Mouse (Mus musculus) heart, postnatal 36 days (tissue): ENCODE data around the gene Grm7. TPM values are rescaled to one million over a fixed set of nuclear protein-coding genes. Genes with fewer than 3 reads are reported as not detected.
A peak's percentile ranks its signal among the peaks of the same experiment; 100 is the strongest.

Experiments
- DNase-seq, 2 experiments: peaks; one replicate each; pipeline ENCODE4 v3.0.0; 2021 to 2022
- intact Hi-C: fragments of 180-260 bp; cut with DNase I; formaldehyde crosslinking; loops from one replicate; pipeline ENCODE4 v1.15.1; 2025
- total RNA-seq, 2 experiments: library from RNA; stranded (reverse); gene quantifications; 2 replicates each; pipeline ENCODE4 v1.2.3; 2021

Grm7 gene
- total RNA-seq, 2 experiments from 2014 or later = 0.11 TPM; not detected in 1

DNA sequence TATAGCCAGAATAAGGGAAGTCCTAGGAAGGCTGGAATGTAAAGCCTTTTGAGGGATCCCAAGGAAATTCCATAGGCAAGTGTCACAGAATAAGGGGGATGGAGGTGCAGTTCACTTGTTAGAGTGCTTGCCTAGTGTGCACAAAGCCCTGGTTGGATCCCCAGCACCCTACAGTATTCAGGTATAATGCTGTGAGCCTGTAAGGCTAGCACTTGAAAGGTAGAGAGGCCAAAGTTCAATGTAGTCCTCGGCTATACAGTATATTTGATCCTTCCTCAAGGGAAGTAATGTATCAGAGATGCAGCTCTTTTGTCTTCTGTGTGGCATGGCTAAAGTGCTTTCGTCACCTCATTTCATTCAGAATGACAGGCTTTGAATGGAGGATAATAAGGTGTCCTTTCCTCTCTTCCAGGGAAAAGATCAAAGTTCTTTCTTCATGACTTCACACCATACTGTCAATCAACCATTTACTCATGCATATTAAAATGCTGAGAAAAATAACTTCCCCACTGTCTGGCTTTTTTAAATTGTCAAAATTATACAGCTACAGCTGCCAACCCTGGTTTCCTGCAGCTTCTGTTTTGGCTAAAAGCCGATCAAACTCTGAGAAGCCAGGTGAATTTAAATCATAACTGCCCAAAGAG lies 658.7 kb downstream of the Grm7 start:
- DNase-seq = no peak
- intact Hi-C loops = no loop called here

DNA sequence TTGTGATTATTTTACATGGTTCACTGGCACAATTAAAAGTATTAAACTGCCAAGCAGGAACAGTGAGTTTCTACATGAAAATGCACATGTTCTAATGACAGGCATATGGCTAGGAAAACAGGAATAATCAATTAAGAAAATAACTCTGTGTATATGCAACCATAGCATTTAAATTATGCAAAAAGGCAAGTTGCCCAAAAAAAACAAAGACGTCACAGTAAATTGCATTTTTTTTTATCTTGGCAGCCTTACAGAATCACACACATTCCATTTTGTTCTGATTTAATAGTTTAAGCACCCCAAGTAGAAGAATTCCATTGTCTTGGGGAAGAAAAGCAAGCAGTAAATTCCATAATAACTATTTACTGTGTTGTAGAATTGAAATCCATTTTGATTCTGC lies 716.3 kb downstream of the Grm7 start:
- intact Hi-C loops = no loop called here
- DNase-seq = no peak

DNA sequence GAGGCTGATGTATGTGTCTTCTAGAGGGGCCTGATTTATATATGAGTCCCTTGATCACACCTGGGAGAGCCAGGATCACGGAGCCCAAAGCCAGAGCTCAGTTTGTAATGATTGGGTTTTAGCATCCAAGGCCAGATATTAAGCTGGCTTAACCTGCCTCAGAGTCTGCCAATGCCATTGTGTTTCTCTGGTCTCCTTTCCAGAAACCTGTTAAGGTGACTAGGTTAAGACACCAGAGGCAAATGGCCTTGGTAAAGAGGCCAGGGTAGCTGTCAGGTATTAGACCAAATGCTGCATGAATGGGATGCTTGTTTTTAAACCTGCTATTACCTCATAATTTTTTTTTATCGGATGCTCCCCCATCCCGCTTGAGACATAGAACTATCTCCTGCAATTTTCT lies 722.7 kb downstream of the Grm7 start:
- intact Hi-C loops = no loop called here
- DNase-seq = no peak

DNA sequence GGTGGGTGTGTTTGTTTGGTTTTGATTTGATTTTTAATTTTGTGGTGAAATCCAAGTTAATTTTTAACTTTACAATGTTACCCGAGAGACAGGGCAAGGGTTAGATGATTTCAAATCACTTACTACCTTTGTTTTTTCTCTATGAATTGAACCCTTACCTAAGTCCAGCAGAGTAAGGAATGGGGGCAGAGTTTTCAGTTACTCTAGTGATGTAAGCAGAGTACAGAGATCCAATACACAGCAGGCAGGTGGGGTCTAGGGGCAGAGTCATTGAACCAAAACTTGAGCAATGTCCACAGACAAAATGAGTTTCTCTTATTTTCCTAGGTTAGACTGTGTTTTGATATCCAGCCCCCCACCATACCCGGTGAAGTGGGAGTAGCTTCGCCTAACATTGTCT lies 723.2 kb downstream of the Grm7 start:
- intact Hi-C loops = no loop called here
- DNase-seq = no peak

DNA sequence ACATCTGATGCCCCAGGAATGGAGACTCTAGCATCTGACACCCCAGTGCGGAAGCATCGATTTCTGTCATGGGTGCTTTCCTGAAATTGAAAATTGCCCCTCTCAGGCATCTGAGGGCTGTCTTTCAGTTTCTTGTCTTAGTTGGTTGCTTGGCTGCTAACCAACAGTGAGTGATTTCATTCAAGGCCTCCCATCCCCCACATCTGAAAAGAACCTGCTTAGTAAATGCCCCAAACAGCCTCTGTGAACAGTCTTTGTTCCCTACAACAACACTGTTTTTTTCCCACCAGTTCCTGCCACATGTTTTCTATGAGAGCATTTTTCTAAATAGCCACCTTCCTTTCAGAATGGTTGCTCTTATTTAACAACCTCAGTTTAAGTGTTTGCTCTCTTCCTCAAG lies 723.6 kb downstream of the Grm7 start:
- no peak for DNase-seq

DNA sequence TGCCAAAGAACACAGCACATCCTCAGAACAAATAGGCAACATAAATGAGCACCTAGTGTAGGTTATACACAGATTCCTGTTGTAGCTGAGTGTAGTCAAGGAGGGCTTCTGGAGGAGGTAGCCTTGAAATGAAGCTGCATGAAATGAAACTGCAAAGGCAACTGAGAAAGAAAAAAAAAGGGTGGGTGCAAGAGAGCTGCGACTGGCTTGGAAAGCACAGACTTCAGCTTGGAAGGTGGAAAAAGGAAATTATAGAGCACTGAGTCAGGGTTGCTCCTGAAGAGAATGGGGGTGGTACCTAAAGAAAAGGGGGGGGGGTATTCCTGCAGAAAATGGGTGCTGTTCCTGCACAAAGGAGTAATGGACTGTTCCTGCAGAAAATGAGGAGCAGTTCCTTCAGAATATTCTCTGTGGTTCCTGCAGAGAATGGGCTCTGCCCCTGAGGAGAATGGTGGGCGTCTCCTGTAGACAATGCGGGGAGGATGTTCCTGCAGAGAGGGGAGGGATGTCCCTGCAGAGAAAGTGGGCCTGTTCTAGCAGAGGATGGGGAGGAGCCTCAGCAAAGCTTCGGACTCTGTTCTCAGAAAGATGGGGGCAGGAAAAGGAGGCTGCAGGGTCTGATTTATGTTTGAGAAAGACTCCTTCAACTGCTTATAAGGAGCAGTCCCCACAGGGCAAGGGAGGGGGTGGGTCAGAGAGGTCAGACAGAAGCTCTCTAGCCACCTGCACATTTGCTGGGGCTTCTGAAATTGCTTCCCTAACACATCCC lies 726.4 kb downstream of the Grm7 start:
- DNase-seq = no peak
- intact Hi-C loops = no loop called here

More for the DNA sequence above, 723.6 kb downstream of the Grm7 start:
- intact Hi-C loops = no loop called here

DNA sequence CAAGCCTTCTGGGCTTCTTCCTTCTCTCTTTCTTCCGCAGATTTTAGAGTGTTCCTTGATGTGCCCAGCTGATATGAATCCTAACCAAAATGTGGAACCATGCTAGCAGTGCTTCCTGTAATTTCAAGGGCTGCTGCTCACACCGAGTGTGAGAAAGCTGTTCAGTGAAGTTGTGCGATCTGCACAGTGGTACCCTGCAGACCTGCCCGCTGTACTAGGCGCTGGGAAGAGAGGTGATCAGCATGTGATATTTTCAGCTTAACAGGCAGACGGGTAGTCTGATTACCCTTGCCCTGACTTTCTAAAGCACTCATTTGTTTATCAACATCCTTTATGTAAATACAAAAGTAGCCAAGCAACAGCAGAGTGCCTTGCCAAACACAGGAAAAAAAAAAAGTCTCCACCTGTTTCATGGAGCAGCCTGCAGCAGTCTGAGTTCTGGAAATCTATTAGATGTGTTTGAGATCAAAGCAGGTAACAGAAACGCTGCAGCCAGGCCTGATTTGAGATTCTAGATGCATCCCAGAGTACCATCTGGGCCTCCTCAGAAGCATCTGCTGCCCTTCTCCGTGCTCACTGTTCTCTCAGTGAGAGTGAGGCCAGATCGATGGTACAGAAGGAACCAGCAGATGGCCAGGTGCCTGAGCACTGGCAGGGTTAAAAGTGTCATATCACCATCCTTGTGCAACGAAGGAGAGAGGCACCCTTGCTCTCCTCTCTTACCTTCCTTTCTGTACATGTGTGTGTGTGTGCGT lies 727.4 kb downstream of the Grm7 start:
- DNase-seq = no peak
- intact Hi-C loops = no loop called here

DNA sequence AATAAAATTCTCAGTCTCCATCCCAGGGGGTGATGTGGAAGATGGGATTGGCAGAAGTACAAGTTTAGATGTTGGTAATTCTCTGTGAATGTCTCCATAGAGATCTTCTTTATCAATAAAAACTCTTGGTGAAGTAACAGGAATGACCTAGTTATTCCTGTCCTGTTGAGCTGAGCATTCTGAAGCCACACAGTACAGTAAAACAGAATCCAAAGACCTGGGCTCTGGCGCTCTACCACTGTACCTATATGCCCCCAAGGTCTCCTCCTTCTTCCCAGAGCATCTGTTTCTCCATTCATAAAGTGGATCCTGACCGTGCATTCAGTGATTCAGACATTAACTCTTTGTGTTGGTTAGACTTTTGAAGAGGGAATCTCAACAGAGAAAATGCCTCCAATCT lies 735.3 kb downstream of the Grm7 start:
- DNase-seq = no peak
- intact Hi-C loops = no loop called here

DNA sequence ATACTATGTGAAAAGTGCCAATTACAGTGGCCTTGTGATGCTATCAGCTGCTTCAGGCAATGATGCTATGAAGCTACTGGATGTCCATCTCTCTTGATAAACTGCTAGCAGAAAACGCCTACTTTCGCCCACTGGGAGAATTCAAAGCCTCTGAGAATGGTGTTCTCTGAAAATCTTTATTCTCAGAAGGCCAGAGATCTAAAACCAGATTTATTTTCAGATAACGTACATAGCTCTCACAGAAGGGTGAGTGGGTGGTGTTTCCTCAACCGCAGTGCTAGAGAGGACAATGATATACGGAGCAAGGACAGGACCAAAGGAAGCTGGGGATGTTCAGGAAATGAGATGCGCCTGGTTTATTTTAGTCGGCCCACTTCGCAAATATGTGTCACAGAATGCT lies 763.4 kb downstream of the Grm7 start:
- intact Hi-C loops = no loop called here

DNA sequence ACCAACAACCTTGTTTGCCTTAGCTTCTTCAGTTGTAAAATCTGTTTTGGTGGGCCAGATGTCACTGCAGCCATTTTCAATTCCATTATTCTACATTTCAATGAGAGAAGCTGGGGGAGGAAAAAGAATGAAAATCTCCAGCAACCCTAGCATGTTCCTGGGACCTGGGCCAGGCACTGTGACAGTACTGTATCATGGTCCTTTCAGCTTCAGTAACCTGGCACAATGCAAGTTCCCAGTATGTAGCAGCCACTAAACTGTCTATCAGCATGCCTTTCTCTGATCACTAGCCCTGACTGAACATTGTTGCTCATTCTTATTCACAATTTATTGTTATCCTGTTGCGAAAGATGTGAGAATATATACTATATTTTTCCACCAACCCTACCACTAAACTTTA lies 779.4 kb downstream of the Grm7 start:
- intact Hi-C loops = no loop called here
- no peak for DNase-seq

More for the DNA sequence above, 763.4 kb downstream of the Grm7 start:
- no peak for DNase-seq

DNA sequence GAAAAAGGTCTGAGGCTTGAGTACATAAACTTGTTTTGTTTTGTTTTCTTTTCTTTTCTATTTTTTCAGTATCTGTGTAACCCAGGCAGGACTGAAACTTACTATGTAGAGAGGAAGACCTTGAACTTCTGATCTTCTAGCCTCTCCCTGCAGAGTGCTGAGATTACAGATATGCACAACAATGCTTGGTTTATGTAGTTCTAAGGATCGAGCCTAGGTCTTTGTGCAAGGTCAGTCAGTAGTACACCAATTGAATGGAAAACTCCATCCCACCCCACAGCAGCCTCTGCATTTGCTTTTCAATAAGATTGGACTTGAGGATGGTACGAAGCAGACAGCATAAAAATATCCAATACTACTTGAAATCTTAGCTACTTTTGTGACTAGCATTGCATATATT lies 800.8 kb downstream of the Grm7 start:
- DNase-seq = no peak
- intact Hi-C loops = no loop called here

DNA sequence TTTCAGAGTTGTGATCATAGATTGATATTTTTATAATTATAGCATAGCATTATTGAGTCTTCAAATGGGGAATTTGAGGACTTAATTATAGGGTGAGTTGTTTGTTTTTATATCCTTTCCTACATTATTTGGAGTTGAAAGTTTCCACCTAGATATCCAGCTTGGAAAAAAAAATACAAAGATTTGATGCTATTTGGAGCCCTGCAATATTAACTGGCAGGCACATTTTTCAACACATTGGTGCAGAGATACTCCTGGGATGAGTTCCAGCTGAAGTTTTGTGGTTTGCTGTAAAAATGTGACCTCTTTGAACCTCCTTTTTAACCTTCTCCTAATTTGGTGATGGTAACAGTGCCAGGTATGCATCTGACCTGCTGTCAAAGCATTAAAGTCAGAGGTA lies 802.5 kb downstream of the Grm7 start:
- intact Hi-C loops = no loop called here
- DNase-seq = no peak

DNA sequence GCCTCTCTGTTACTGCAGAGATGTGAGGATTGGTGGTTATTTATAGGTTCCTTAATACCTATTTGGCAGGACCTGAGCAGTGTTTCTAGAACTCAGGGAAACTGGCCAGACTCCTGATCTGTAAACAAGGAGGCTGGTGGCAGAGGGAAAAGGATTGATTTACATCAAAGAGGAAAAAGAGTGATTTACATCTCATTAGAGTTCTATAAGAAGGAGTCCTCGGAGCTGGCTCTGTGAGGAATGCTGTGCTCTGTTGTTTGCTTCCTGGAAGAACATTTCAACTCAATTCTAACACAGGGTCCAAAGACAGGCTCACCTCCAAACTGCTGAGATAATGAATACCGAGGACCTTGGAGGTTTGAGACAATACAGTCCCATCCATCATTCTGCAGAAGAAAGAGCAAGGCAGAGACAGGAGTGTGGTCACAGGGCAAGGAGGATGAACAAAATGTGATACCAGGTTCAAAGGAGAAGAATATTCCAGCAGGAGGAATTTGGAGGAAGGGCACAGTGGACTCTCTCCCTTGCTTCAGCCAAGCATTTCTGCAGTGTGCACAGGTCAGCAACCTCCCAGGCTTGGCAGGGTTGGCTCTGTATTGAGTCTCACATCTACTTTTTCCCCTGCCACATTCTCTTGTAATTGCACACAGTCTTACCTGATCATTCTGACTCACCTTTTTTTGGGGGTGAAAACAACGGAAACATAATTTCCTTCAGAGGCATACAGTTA lies 803.8 kb downstream of the Grm7 start:
- DNase-seq = peak in 1 of 2 experiments; percentile 2
- intact Hi-C loops = no loop called here

DNA sequence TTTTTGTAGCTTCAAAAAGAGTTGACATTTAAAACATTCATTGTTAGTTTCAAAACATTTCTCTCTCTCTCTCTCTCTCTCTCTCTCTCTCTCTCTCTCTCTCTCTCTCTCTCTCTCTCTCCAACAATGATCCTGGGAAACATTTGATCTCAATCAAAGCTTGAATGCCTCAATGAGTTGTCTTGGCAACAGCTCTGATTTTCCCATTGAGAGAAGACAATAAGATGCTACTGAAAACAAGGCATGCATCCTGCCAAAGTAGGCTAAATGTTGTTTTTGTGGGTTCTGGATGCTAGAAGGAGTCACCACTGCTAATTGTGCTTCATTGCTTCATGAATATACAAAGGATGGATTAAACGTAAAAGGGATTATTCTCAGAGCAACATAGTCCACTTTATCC lies 836.5 kb downstream of the Grm7 start:
- intact Hi-C loops = no loop called here
- no peak for DNase-seq

DNA sequence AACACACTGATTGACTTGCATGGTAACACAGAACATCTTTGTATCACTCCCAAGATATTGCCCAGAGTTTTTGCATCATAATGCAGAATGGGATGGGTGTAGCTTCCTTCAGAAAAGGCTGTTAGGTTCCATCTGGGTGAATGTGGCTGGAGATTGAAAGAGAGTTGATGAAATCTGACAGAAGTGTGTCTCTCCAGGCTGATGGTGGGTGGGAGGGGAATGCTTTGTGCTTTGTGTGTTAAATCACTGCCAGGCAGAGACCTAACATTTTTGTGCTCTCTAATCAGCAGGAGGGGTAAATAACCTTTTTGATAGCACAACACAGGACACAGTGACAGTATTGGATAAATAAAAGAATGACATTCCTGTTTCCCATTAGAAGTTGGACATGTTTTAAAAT lies 840.7 kb downstream of the Grm7 start:
- intact Hi-C loops = no loop called here
- no peak for DNase-seq

DNA sequence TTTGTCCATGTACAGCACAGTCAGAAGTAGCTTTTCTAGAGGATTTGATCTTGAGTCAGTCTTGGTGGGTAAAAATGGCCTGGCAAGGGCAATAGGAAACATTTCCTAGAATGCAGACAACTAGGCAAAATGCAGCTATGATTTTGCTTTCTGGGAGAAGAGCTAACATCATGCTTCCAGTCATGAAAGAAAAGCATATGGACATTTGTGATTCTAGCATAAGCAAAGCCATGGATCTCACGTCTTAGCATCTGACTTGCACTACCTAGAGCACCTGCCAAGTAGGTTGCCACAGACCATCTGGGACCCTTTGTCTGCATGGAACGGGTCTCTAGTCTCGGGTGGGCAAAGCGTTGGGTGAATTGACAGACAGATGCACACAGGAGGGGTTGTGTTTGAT lies 842.2 kb downstream of the Grm7 start:
- no peak for DNase-seq
- intact Hi-C loops = no loop called here

DNA sequence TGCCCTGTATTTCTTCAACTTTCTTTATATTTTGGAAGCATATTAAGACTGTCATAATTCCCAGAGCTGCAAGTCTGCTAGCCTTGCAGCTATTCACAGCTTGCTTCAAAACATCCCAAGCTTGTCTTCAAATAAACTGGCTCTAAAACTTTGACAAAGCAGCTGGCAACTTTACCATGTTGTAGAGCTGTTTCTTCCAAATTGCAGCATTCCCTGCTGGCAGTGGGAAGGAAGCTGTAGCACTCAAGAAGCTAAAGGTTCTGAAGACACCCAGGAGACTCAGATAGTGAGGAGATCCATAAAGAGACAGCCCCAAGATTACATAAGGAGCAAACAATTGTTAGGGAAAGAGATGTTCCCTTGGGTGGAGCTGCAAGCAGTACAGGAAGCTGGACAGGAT lies 846.8 kb downstream of the Grm7 start:
- intact Hi-C loops = no loop called here

DNA sequence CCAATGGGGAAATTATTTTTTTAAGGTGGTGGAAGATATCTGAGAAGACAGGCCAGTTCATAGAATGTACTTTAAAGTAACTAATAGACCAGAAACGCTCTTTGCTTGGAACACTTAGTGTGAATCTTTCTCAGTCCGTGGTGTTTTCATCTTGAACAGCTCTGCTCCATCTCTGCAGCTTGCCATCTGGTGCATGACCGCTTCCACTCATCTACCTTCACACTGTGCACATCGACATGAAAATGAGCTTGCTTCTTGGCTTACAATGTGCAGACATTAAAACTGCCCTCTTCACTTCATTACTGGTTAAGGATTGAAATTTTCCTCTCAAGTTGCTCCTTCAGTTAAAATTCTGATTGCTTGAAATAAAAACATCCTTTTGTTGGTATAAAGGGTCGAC lies 854.2 kb downstream of the Grm7 start:
- DNase-seq = no peak
- intact Hi-C loops = no loop called here

More for the DNA sequence above, 846.8 kb downstream of the Grm7 start:
- DNase-seq = no peak

DNA sequence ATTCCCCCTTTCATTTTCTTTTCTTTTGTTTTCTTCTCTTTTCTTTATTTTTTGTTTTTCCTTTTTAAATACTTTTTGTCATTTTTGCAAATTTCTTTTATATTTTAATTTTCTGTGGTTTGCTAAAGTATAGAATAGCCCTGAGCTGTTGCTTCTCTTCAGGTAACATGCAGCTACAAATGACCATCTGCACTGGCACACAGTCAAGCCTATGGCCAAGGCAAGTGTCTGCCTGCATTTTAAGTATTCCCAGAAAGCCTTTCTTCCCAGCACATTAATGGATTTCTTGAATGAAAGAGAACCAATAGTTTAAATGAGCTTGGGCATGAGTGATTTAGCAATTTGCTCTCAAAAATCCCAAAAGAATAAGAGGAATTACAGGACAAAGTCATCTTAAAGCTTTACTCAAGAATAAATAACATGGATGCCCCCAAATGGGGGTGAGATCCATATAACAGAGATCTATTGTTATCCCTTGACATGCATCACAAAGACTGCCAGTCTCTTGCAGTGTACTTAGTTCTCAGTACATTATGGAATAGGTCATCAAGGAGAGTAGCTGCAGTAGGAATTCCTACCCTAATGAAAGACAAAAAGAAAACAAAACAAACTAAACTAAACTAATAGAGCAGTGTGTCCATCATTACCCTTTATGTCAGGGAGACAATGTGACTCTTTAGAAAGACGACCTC lies 865.5 kb downstream of the Grm7 start:
- intact Hi-C loops = no loop called here
- no peak for DNase-seq

DNA sequence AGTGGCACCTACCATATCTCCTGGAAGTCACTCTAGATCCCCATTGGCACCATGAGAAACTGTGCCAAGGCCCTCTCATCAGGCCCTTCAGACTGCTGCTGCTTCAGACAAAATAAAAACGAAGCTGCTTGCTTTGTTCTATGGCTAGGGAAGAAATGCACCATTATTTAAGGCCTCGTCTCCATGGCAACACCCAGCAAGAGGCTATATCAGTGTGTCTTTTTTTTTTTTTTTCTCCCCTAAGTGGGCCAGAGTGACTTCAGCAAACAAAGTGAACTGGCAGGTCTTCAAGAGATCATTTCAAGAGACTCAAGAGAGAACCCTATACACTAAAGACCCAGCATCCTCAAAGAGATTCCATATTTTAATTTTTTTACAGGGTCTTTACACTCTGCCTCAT lies 867.0 kb downstream of the Grm7 start:
- intact Hi-C loops = no loop called here
- no peak for DNase-seq

DNA sequence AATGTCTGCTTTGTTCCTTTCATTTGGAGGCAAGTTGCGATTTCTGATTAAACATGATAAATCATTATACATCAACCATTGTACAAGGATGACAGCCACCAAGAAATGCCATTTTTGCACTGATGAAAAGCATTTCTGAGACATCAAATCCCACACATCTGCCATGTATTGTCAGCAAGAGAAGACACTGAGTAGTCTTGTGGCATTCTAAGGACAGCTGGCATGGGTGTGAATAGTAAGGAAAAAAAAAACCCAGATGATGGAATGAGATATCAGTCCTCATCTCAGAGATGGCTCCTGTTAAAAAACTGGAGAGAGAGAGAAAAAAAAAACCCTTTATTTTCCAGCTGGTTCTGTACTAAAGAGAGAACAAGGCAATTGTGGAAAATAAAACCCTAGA lies 875.8 kb downstream of the Grm7 start:
- intact Hi-C loops = no loop called here
- DNase-seq = no peak
